Mouse (Mus musculus) kidney, postnatal 0 days (tissue): ENCODE results near the gene Ggt1. TPM values are rescaled to one million over a fixed set of nuclear protein-coding genes. Genes with fewer than 3 reads are reported as not detected.

Experiments
- ATAC-seq: fragments of 200-750 bp; cut with Nextera tagmentation; replicated peaks from 2 replicates; pipeline ENCODE4 v1.8.0; 2017; ENCODE audit warnings: low read depth, moderate number of reproducible peaks, moderate TSS enrichment, moderate library complexity; ENCODE audit not compliant: low FRiP score
- DNase-seq: peaks from one replicate; pipeline ENCODE4 v3.0.0-alpha.2; 2016; ENCODE audit warnings: low spot score
- H3K27ac ChIP-seq: fragments of 300-500 bp; sonication (generic); 2 replicates; pipeline ENCODE4 v1.5.1; 2014; ENCODE audit warnings: mild to moderate bottlenecking
- H3K27me3 ChIP-seq: fragments of 300-500 bp; sonication (generic); 2 replicates; pipeline ENCODE4 v1.6.1; 2014; ENCODE audit warnings: low read length, mixed read lengths; ENCODE audit not compliant: insufficient read depth
- H3K36me3 ChIP-seq: fragments of 300-500 bp; sonication (generic); 2 replicates; pipeline ENCODE4 v1.6.1; 2014; ENCODE audit warnings: low read length, mixed read lengths; ENCODE audit not compliant: insufficient read depth
- H3K4me1 ChIP-seq: fragments of 300-500 bp; sonication (generic); replicated peaks from 2 replicates; pipeline ENCODE4 v1.6.1; 2014; ENCODE audit warnings: antibody characterized with exemption, low read length, mixed read lengths; ENCODE audit not compliant: insufficient read depth
- H3K4me2 ChIP-seq: fragments of 300-500 bp; sonication (generic); 2 replicates; pipeline ENCODE4 v1.6.1; 2014; ENCODE audit warnings: mild to moderate bottlenecking, low read length, moderate library complexity, mixed read lengths
- H3K4me3 ChIP-seq: fragments of 300-500 bp; sonication (generic); replicated peaks from 2 replicates; pipeline ENCODE4 v1.5.1; 2014; ENCODE audit warnings: low read depth, low read length
- H3K9ac ChIP-seq: fragments of 300-500 bp; sonication (generic); 2 replicates; pipeline ENCODE4 v1.6.1; 2014; ENCODE audit warnings: low read depth, low read length
- H3K9me3 ChIP-seq: fragments of 300-500 bp; sonication (generic); replicated peaks from 2 replicates; pipeline ENCODE4 v1.6.1; 2016; ENCODE audit warnings: low read length, inconsistent platforms, mixed read lengths
- CTCF ChIP-seq: IDR thresholded peaks from 2 replicates; pipeline ENCODE4 v1.5.1; 2016; ENCODE audit warnings: antibody characterized with exemption, low read depth, mild to moderate bottlenecking, moderate library complexity
- WGBS: fragments of 180-500 bp; shearing (Covaris S2); extraction: QIAGEN DNeasy Blood & Tissue Kit; methylation state at CpG from one replicate; pipeline ENCODE4 v1.1.7; 2014; 5-methylcytosine and 5-hydroxymethylcytosine counted together
- polyA plus RNA-seq: library from polyadenylated mRNA; unstranded; fragments of >200 nt; fragmentation: Nextera tagmentation; extraction: Ambion mirVana; gene quantifications from 2 replicates; pipeline ENCODE4 v1.2.1, GENCODE M21; 2015

Gene Ggt1
- polyA plus RNA-seq, 1 experiment from 2014 or later = 317 TPM

DNA sequence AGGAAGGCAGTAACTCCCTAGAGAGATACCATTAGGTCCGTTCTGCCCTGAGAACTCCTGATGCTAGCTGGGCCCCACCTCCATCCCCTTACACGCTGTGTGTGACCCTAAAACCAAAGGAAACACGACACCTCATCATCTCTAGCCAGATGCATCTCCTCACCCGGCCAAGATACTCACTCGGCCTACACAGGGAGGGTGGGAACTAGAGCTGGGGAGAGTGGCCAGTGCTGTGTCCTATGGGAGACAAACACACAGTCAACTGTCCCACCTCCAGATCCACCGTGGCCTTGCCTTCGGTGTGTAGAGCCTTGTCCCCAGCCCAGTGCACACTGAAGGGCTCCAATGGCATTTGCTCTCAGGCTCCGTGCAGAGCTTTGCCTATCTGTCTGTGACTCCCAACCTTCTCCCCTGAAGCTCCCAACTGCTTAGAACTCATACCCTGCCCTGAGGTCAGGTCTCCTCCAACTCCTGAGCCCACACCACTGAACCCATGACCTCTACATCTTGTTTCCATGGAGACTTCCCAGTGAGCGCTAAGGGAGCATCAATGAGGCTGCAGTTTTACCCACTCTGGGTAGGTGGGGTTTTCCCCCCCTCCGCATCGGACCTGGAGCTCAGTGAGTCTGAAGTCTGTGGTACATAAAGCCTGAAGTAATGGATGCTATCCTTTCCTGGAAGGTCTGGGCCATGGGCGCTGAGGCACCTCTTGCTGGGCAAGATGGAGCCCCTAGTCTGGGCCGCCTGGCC lies 8.5 kb upstream of the Ggt1 start:
- peak; percentile 30 for DNase-seq
- no peak overlapping the region for H3K4me2 ChIP-seq
- H3K27ac ChIP-seq = no peak overlapping the region
- H3K9ac ChIP-seq = no peak overlapping the region
- TF ChIP-seq CTCF = no peak
- H3K9me3 ChIP-seq = no peaks in the 10 kb centered on the region
- no peaks in the 10 kb centered on the region for H3K27me3 ChIP-seq
- H3K4me1 ChIP-seq = peaks cover 16% of the 10 kb centered on the region; the same call in 1 of the 2 replicates
- H3K4me3 ChIP-seq = no peak overlapping the region
- peak; percentile 14; the same call in 1 of the 2 replicates for ATAC-seq
- WGBS = 57% methylated on average over 13 of the region's 13 CpGs
- no peaks in the 10 kb centered on the region for H3K36me3 ChIP-seq

- 90% methylated on average over 8 of the region's 8 CpGs for WGBS
These were observed 7.3 kb upstream of the Ggt1 start for GRCm38 (mm10) chr10:75554090-75554489.

DNA sequence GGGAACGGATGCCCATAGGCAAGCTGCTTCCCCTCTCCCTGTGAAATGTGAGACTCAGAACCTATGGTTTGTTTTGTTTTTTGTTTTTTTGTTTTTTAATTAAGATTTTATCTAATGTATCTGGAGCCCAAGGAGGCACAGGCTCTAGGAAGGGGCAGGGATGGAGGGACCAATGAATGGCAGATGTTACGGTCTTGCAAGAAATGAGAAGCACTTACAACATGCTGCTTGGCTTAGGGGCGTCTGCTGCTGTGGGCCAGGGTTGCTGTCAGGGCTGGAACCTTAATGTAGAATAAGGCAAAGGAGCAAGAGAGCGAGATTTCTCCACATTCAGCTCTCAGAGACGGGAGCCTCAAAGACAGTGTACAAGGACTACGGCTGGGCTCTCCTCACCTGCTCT lies 5.8 kb upstream of the Ggt1 start:
- no peak overlapping the region for H3K4me2 ChIP-seq
- no peaks in the 10 kb centered on the region for H3K9me3 ChIP-seq
- 0 out of 2 replicates have a peak, but pooled peaks cover 3% of the 10 kb centered on the region for H3K27me3 ChIP-seq
- WGBS = 77% methylated on average over 6 of the region's 6 CpGs
- peak overlapping the region; percentile 77 for H3K27ac ChIP-seq
- peaks cover 24% of the 10 kb centered on the region for H3K4me1 ChIP-seq
- H3K4me3 ChIP-seq = no peak overlapping the region
- no peak for TF ChIP-seq CTCF
- ATAC-seq = no peak
- DNase-seq = no peak
- no peaks in the 10 kb centered on the region for H3K36me3 ChIP-seq
- no peak overlapping the region for H3K9ac ChIP-seq

More at GRCm38 (mm10) chr10:75554090-75554489, 7.3 kb upstream of the Ggt1 start:
- DNase-seq (no peak), ATAC-seq (no peak)
- Histone ChIP-seq H3K27ac (no peak overlapping the region), H3K9ac (no peak overlapping the region), H3K4me3 (no peak overlapping the region), H3K4me2 (no peak overlapping the region), H3K36me3 (no peaks in the 10 kb centered on the region), H3K27me3 (0 out of 2 replicates have a peak, but pooled peaks cover 3% of the 10 kb centered on the region), H3K4me1 (peaks cover 21% of the 10 kb centered on the region), H3K9me3 (no peaks in the 10 kb centered on the region)
- TF ChIP-seq CTCF = no peak

DNA sequence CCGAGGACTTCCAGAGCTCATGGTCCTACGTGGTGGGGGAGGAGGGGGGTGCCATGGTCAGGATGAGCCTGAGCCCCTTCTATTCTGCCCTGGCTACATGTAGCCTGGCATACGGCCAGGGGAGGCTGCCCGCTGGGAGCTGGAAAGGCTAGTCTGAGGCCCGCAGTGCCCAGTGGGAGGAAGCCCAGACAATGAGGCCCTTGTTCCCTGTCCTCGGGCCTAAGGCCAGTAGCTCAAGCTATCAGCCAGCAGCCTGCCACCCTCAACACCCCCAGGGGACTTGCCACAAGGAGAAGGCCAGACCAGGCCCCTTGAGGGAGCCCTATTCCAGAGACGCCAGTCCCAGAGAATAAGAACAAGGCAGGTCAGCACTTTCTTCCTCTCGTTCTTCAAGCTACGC lies 5.4 kb upstream of the Ggt1 start:
- WGBS = 54% methylated on average over 9 of the region's 9 CpGs
- TF ChIP-seq CTCF = no peak
- Histone ChIP-seq H3K4me2 (no peak overlapping the region), H3K4me1 (peaks cover 24% of the 10 kb centered on the region), H3K4me3 (no peak overlapping the region), H3K36me3 (no peaks in the 10 kb centered on the region), H3K27ac (peak overlapping the region; percentile 77), H3K27me3 (0 out of 2 replicates have a peak, but pooled peaks cover 3% of the 10 kb centered on the region), H3K9ac (no peak overlapping the region), H3K9me3 (no peaks in the 10 kb centered on the region)
- no peak; the same call in 1 of the 2 replicates for ATAC-seq
- no peak for DNase-seq

DNA sequence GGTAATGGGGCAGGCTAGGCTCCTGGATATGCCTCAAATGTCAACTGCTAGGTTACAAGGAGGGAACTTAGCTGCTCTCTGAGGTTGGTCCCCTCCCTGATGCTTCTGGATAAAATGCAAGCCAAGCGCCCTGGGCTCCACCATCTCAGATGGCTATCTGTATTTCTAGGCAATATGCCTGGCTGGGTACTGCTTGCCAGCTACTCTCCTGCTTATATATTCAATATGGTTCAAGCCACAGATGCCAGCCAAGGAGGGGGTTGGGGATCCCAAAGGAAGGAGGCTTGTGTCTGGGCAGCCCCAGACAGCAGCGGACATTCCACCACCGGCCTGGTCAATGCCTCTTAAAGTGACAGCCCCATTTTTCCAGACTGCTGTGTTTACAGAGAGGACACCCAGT lies 2.9 kb upstream of the Ggt1 start:
- Histone ChIP-seq H3K4me2 (no peak overlapping the region; the same call in 1 of the 2 replicates), H3K27me3 (0 out of 2 replicates have a peak, but pooled peaks cover 3% of the 10 kb centered on the region), H3K27ac (0 out of 2 replicates have a peak overlapping the region, but pooled peaks have one; percentile 2), H3K4me1 (peaks cover 18% of the 10 kb centered on the region), H3K36me3 (no peaks in the 10 kb centered on the region), H3K9ac (no peak overlapping the region), H3K9me3 (no peaks in the 10 kb centered on the region), H3K4me3 (no peak overlapping the region)
- ATAC-seq (no peak), DNase-seq (peak; percentile 6)
- WGBS = 28% methylated on average over 3 of the region's 3 CpGs
- TF ChIP-seq CTCF = no peak

GRCm38 (mm10) chr10:75559041-75559675 lies 2.2 kb upstream of the Ggt1 start:
- H3K27ac ChIP-seq = no peak overlapping the region
- 0 out of 2 replicates have a peak, but pooled peaks cover 3% of the 10 kb centered on the region for H3K27me3 ChIP-seq
- TF ChIP-seq CTCF = no peak
- no peaks in the 10 kb centered on the region for H3K9me3 ChIP-seq
- ATAC-seq (no peak), DNase-seq (no peak)
- 7% methylated on average over 14 of the region's 14 CpGs for WGBS
- no peaks in the 10 kb centered on the region for H3K36me3 ChIP-seq
- peak overlapping the region; percentile 75 for H3K9ac ChIP-seq
- peaks cover 18% of the 10 kb centered on the region for H3K4me1 ChIP-seq
- peak overlapping the region; percentile 100 for H3K4me2 ChIP-seq
- peak overlapping the region; percentile 58 for H3K4me3 ChIP-seq
